Mouse (Mus musculus) cortical plate, adult 2 months (tissue): Measurements from ENCODE around the gene Thg1l. TPM values are rescaled to one million over a fixed set of nuclear protein-coding genes. Genes with fewer than 3 reads are reported as not detected.
A peak's percentile ranks its signal among the peaks of the same experiment; 100 is the strongest.

Experiments
- H3K27ac ChIP-seq: fragments of 200-500 bp; 2 replicates; pipeline ENCODE4 v1.5.1; 2012; ENCODE audit warnings: low read length, control low read depth, inconsistent platforms; ENCODE audit not compliant: insufficient read depth
- H3K4me1 ChIP-seq: fragments of 200-500 bp; 2 replicates; pipeline ENCODE4 v1.6.1; 2011; ENCODE audit warnings: low read length; ENCODE audit not compliant: control insufficient read depth, insufficient read depth
- H3K4me3 ChIP-seq: fragments of 200-500 bp; 2 replicates; pipeline ENCODE4 v1.5.1; 2011; ENCODE audit warnings: mild to moderate bottlenecking, low read length, control low read depth; ENCODE audit not compliant: insufficient read depth
- CTCF ChIP-seq: fragments of 200-500 bp; IDR thresholded peaks from 2 replicates; pipeline ENCODE4 v1.5.1; 2011; ENCODE audit warnings: mild to moderate bottlenecking, control low read depth, low read length; ENCODE audit not compliant: insufficient read depth; ENCODE audit errors: extremely low read depth
- POLR2A ChIP-seq: fragments of 200-500 bp; IDR thresholded peaks from 2 replicates; pipeline ENCODE4 v1.6.1; 2011; ENCODE audit warnings: mild to moderate bottlenecking, low read length, control low read depth; ENCODE audit not compliant: insufficient read depth; ENCODE audit errors: extremely low read depth
- polyA plus RNA-seq: library from polyadenylated mRNA; depleted of rRNA; stranded (reverse); fragments of >200 nt; gene quantifications from 2 replicates; pipeline ENCODE4 v1.2.3, GENCODE M21; 2012

Gene Thg1l
- polyA plus RNA-seq, 1 experiment = 8.2 TPM

- H3K4me1 ChIP-seq = no peaks in the 10 kb centered on the region
- TF ChIP-seq POLR2A = no peak
- H3K27ac ChIP-seq = no peak overlapping the region
- no peak overlapping the region for H3K4me3 ChIP-seq
These were observed 22.5 kb downstream of the Thg1l start for GRCm38 (mm10) chr11:45932771-45933170.

DNA sequence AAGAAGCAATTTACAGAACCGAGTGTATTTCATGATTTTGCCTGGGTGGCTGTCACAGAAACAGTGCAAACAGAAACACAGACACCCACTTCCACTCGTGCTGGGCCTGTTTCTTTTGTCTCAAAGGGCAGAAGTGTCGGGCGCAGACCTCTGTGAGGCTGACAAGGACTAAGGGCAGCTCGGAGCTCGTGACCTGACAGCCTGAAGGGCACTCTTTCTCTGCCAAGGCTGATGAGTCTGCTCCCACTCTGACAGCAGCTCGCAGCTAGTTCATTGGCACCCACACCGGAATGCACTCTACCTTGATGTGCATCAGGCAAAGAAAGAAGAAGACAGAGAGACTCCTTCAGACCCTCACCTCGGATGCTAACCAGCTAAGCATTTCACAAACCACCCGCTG lies 25.8 kb downstream of the Thg1l start:
- H3K4me1 ChIP-seq = no peaks in the 10 kb centered on the region
- H3K27ac ChIP-seq = no peak overlapping the region
- TF ChIP-seq POLR2A = no peak
- no peak for TF ChIP-seq CTCF
- no peak overlapping the region for H3K4me3 ChIP-seq

DNA sequence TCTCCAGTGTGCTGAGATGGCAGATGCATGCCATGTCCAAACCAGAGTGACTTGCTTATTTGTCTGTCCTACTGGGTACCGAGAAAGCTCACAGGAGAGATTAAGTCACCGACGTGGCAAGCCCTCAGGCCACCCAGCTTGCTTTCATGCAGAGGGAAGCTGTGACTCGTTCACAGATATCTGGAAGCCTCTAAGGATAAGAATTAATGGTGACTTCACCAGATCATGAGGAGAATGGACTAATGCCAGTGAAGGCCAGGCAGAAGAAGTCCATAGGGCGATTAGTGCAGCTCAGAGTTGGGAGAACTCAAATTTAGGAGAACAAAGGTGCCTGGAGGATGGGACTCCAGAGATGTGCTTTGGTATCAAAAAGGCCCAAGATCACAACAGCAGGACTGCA lies 27.8 kb downstream of the Thg1l start:
- H3K4me1 ChIP-seq = no peaks in the 10 kb centered on the region
- TF ChIP-seq POLR2A (no peak), CTCF (no peak)
- H3K27ac ChIP-seq = no peak overlapping the region
- H3K4me3 ChIP-seq = no peak overlapping the region

DNA sequence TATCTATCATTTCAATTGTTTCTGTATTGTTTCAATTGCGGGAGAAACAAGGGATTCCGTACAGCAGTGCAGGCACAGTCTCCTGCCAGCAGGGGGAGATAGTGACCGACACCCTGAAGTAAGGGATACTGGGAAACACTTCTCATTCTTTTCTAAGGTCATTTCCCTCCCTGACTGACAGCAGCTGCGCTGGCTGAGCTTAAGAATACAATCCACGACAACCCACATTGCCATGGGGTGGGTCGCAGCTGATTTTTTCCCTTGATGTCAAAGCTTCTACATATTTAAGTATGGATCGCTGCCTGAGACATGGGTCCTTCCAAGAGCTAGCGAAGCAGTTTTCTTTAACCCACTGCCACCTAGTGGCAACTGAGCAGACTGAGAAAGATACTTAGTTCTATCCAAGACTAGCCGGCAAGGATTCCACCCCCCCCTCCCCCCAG lies 28.6 kb downstream of the Thg1l start:
- Histone ChIP-seq H3K27ac (no peak overlapping the region), H3K4me3 (peak overlapping the region; percentile 26), H3K4me1 (no peaks in the 10 kb centered on the region)
- TF ChIP-seq POLR2A = no peak
- peak; percentile 81 for TF ChIP-seq CTCF

- Histone ChIP-seq H3K4me3 (no peak overlapping the region), H3K4me1 (no peaks in the 10 kb centered on the region), H3K27ac (no peak overlapping the region)
- TF ChIP-seq POLR2A = no peak
- no peak for TF ChIP-seq CTCF
These were observed 29.9 kb downstream of the Thg1l start for GRCm38 (mm10) chr11:45925436-45925835.

DNA sequence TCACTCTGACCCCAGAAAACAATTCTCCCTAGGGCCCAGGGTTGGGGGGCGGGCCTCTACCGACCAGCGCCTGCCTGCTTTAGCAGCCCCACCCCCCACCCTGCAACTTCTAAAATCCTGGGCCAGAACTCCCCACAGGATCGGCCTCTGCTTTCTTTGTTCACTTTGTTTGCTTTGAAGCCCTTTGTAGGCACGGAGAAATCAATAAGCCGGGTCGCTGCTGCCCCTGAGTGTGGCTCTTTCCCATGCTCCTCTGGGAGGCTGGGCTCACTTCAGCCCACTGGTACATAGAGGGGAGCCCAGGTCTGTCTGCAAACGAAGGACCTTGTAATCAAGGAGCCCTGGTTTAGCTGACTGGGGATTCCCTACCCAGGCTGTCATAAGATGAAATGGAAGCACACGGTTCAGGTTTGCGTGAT lies 33.8 kb downstream of the Thg1l start:
- H3K4me1 ChIP-seq = no peaks in the 10 kb centered on the region
- H3K4me3 ChIP-seq = no peak overlapping the region
- H3K27ac ChIP-seq = no peak overlapping the region
- TF ChIP-seq CTCF = no peak
- no peak for TF ChIP-seq POLR2A

DNA sequence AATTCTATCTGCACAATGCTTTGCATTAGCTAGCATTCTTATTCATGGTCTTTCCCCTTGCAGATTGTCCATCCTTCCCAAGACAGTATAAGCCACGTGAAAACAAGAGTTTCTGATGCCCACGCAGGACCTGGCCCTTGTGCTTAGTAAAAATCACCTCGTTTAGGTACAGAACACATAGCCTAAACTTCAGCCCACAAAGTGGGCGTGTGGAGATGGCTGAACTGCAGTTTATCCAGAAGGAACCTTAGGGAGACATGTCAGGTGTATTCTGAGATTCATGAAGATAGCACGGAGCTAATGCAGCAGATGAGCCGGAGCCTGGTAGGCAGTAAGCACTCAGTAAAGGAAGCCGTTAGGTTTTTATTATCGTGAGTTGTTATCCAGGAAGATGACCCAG lies 34.3 kb downstream of the Thg1l start:
- no peak overlapping the region for H3K4me3 ChIP-seq
- no peak for TF ChIP-seq CTCF
- H3K27ac ChIP-seq = no peak overlapping the region
- H3K4me1 ChIP-seq = no peaks in the 10 kb centered on the region

GRCm38 (mm10) chr11:45918836-45919235 lies 36.5 kb downstream of the Thg1l start:
- Histone ChIP-seq H3K27ac (no peak overlapping the region), H3K4me1 (no peaks in the 10 kb centered on the region), H3K4me3 (no peak overlapping the region)
- TF ChIP-seq POLR2A = no peak

GRCm38 (mm10) chr11:45918018-45918417 lies 37.3 kb downstream of the Thg1l start:
- H3K4me1 ChIP-seq = no peaks in the 10 kb centered on the region
- no peak overlapping the region for H3K27ac ChIP-seq
- no peak for TF ChIP-seq POLR2A
- no peak for TF ChIP-seq CTCF
- H3K4me3 ChIP-seq = no peak overlapping the region

- Histone ChIP-seq H3K4me1 (no peaks in the 10 kb centered on the region), H3K4me3 (no peak overlapping the region), H3K27ac (no peak overlapping the region)
- TF ChIP-seq POLR2A = no peak
- no peak for TF ChIP-seq CTCF
These were observed 39.1 kb downstream of the Thg1l start for GRCm38 (mm10) chr11:45916196-45916595.

GRCm38 (mm10) chr11:45910701-45911100 lies 44.6 kb downstream of the Thg1l start:
- no peak overlapping the region for H3K4me3 ChIP-seq
- TF ChIP-seq CTCF = no peak
- H3K4me1 ChIP-seq = no peaks in the 10 kb centered on the region
- no peak overlapping the region for H3K27ac ChIP-seq
